Mouse (Mus musculus) G1E (cell line): Measurements from ENCODE around the gene Ube2g2. TPM values are rescaled to one million over a fixed set of nuclear protein-coding genes. Genes with fewer than 3 reads are reported as not detected.

Experiments
- ATAC-seq: 2 replicates; pipeline ENCODE4 v1.8.0; 2016; ENCODE audit warnings: mild to moderate bottlenecking; ENCODE audit not compliant: insufficient number of reproducible peaks, poor library complexity, low FRiP score, severe bottlenecking; ENCODE audit errors: extremely low read depth
- DNase-seq: peaks from one replicate; pipeline ENCODE4 v3.0.0; 2012; ENCODE audit warnings: low spot score
- H3K27me3 ChIP-seq: 2 replicates; pipeline ENCODE4 v1.6.1; 2012; ENCODE audit warnings: mild to moderate bottlenecking, low read length, inconsistent platforms; ENCODE audit not compliant: insufficient read depth
- H3K36me3 ChIP-seq: replicated peaks from 2 replicates; pipeline ENCODE3; 2012; ENCODE audit warnings: mild to moderate bottlenecking, inconsistent platforms
- H3K4me1 ChIP-seq: 2 replicates; pipeline ENCODE4 v1.6.1; 2012; ENCODE audit warnings: low read depth, low read length, inconsistent platforms, mixed read lengths; ENCODE audit not compliant: insufficient read depth
- H3K4me3 ChIP-seq: 2 replicates; pipeline ENCODE4 v1.5.1; 2012; ENCODE audit warnings: low read depth, mild to moderate bottlenecking, inconsistent platforms, low read length, moderate library complexity, mixed read lengths
- H3K9me3 ChIP-seq: replicated peaks from 2 replicates; pipeline ENCODE4 v1.6.1; 2012; ENCODE audit warnings: inconsistent platforms
- CTCF ChIP-seq: IDR thresholded peaks from 2 replicates; pipeline ENCODE4 v1.5.1; 2012; ENCODE audit warnings: low read depth, low read length, inconsistent platforms, mixed read lengths
- GATA1 ChIP-seq: IDR thresholded peaks from 2 replicates; pipeline ENCODE4 v1.6.1; 2012; ENCODE audit warnings: borderline replicate concordance, low read length, inconsistent platforms, mixed read lengths
- GATA2 ChIP-seq: IDR thresholded peaks from 2 replicates; pipeline ENCODE4 v1.6.1; 2012; ENCODE audit warnings: low read depth, low read length, inconsistent platforms, borderline replicate concordance
- POLR2AphosphoS5 ChIP-seq: IDR thresholded peaks from 2 replicates; pipeline ENCODE4 v1.6.1; 2012; ENCODE audit warnings: low read depth, low read length, inconsistent platforms; ENCODE audit not compliant: insufficient replicate concordance
- TAL1 ChIP-seq: conservative IDR thresholded peaks from 2 replicates; pipeline ENCODE4 v1.6.1; 2012; ENCODE audit warnings: low read depth, low read length, inconsistent platforms, mixed read lengths
- polyA plus RNA-seq: library from polyadenylated mRNA; stranded (reverse); fragments of >175 nt; gene quantifications from 2 replicates; pipeline ENCODE4 v1.2.3, GENCODE M21; 2012
- total RNA-seq, 2 experiments: library from RNA; stranded (forward) in 1 of 2; stranded (reverse) in 1 of 2; fragments of 200-1000 nt in 1 of 2; fragments of >200 nt in 1 of 2; fragmentation: Nextera tagmentation in 1 of 2; gene quantifications; 2 replicates each; pipeline ENCODE4 v1.2.3; 2014 to 2017

The Ube2g2 gene
- total and polyA plus RNA-seq, 3 experiments = 20.7 to 35.0 (median 24.5) TPM

DNA sequence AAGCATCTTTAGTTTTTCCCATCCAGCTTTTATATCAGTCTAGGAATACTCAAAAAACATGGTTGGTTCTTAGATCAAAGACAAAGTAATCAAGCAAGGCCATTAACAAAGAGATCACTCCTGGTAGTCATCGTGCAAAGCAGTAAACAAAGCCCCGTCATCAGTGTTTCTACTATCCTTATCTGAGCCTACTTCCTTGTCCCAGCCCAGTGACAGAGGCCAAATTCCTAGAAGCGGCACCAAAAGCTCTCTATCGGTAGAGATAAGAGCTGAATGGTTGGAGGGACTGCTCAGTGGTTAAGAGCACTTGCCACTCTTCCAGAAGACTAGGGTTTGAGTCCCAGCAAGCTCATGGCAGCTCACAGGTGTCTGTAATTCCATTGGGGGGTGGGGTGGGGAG lies 49.4 kb downstream of the Ube2g2 start:
- ATAC-seq (peak; percentile 70), DNase-seq (peak; percentile 30)
- Histone ChIP-seq H3K36me3 (no peaks in the 10 kb centered on the region), H3K4me1 (peaks cover 45% of the 10 kb centered on the region), H3K9me3 (no peaks in the 10 kb centered on the region), H3K27me3 (peaks cover 23% of the 10 kb centered on the region), H3K4me3 (no peak overlapping the region)
- TF ChIP-seq GATA1 (no peak), CTCF (no peak), TAL1 (peak; percentile 52), POLR2AphosphoS5 (no peak)

DNA sequence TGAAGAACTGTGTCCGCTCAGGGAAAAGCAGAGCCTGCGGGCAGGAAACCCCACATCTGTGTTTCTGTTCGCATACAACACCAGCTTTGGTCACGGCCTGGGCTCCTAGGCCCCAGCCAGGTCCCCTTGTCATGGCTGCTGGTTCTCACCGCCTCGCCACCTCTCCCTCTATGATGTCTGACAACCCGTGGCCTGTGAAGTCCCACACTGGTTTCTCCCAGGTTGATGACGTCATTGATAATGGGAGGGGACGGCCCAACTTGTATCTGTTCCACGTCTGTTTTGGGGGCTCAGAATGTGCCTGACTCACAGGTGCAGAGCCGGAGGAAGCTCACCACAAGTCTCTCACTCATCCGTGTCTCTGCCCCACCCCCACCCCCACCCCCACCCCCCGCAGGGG lies 51.7 kb downstream of the Ube2g2 start:
- TF ChIP-seq GATA2 (no peak), POLR2AphosphoS5 (no peak), GATA1 (no peak), TAL1 (no peak), CTCF (no peak)
- peaks cover 47% of the 10 kb centered on the region for H3K4me1 ChIP-seq
- H3K4me3 ChIP-seq = no peak overlapping the region
- no peaks in the 10 kb centered on the region for H3K9me3 ChIP-seq
- no peak for DNase-seq
- H3K27me3 ChIP-seq = peaks cover 32% of the 10 kb centered on the region
- H3K36me3 ChIP-seq = no peaks in the 10 kb centered on the region
- no peak for ATAC-seq

DNA sequence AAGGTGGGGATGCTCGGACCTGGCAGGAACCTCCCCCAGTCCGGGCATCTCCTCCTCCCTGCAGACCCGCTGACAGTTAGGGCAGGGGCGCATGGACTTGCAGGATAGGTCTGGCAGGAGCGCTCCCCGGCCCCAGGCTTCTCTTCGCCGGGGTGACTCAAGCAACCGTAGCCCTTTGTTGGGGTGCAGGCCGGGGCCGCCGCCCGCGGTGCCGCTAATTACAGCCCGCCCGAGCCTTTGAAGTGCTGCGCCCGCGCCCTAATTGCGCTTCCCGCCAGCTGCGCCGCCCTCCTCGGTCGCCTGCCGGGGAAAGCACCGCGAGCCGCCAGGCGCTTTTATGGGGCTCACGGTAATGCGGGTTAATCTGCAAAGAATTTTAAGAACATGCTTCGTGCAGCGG lies 55.5 kb downstream of the Ube2g2 start:
- Histone ChIP-seq H3K4me1 (peaks cover 23% of the 10 kb centered on the region), H3K9me3 (no peaks in the 10 kb centered on the region), H3K27me3 (peaks cover 40% of the 10 kb centered on the region), H3K4me3 (no peak overlapping the region), H3K36me3 (no peaks in the 10 kb centered on the region)
- TF ChIP-seq GATA2 (no peak), GATA1 (no peak), CTCF (no peak), TAL1 (no peak), POLR2AphosphoS5 (no peak)
- DNase-seq (no peak), ATAC-seq (no peak)

GRCm38 (mm10) chr10:77682994-77683393 lies 60.9 kb downstream of the Ube2g2 start:
- ATAC-seq (no peak), DNase-seq (no peak)
- Histone ChIP-seq H3K27me3 (peaks cover 52% of the 10 kb centered on the region), H3K36me3 (no peaks in the 10 kb centered on the region), H3K4me3 (no peak overlapping the region), H3K9me3 (no peaks in the 10 kb centered on the region), H3K4me1 (peaks cover 3% of the 10 kb centered on the region; the same call in 1 of the 2 replicates)
- TF ChIP-seq GATA1 = no peak
- TF ChIP-seq POLR2AphosphoS5 = no peak
- no peak for TF ChIP-seq GATA2
- TF ChIP-seq TAL1 = no peak
- no peak for TF ChIP-seq CTCF

DNA sequence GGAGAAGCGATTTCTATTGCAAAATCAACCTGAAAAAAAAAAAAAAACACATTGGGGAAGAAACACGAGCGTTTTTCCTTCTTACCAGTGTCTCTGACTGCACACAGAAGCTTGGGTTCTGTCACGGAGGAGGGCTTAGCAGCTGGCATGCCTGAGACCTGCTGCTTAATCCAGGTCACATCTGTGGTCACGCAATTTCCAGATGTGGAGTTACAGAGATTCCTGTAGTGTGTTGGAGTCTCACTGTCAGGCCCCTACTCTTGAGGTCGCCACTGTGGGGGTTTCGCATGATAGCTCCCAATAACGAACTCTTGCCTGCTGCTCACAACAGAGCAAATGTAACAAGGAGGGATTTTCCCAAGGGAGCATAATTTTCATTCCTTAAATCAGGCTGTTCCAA lies 62.1 kb downstream of the Ube2g2 start:
- ATAC-seq (no peak), DNase-seq (no peak)
- TF ChIP-seq POLR2AphosphoS5 (no peak), TAL1 (no peak), CTCF (no peak), GATA1 (no peak), GATA2 (no peak)
- Histone ChIP-seq H3K4me1 (peaks cover under 1% of the 10 kb centered on the region; the same call in 1 of the 2 replicates), H3K9me3 (no peaks in the 10 kb centered on the region), H3K4me3 (no peak overlapping the region), H3K36me3 (no peaks in the 10 kb centered on the region), H3K27me3 (peaks cover 56% of the 10 kb centered on the region)

DNA sequence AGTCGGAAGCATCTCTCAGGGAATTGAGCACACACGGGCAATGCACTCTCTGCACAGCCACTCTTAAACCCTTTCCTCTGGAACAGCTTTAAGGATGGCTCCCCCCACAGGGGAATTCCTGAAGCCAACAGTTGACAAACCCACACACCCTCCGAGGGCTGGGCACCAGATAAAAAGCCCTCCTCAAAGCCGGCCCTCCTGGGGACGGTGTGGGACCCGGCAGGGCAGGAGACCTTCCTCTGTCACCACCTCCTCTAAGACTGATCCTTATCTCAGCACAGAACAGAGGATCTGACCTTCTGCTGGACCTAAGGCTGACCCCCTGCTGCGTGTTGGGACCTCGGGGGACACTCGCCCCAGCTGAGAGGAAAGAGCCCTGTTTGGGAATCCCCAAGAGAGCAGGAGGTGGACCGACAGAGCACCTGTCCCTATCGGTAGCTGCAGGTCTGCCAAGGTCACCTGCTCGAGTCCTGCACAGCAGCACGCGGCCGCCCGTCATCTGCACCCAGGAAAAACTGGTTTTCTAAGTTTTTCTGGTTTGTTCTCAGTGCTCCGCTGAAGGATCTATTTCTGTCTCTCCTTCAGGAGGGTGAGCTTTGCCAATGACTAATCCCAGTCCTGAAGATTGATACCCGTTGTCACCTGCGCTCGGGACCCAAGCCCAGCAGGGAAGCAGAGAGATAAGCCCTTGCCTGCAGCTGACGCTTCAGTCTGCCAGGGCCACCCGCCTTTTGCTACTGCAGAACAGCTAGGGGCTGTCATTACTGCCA lies 64.0 kb downstream of the Ube2g2 start, which contains the start of gene Tspear:
TSS of gene Tspear (plus strand) at position 675 of the 770 bp plus-strand sequence.
- TF ChIP-seq POLR2AphosphoS5 = no peak
- TF ChIP-seq TAL1 = no peak
- TF ChIP-seq GATA1 = no peak
- no peak for TF ChIP-seq CTCF
- TF ChIP-seq GATA2 = no peak
- Histone ChIP-seq H3K4me1 (no peaks in the 10 kb centered on the region; the same call in none of the 2 replicates), H3K9me3 (no peaks in the 10 kb centered on the region), H3K27me3 (peaks cover 67% of the 10 kb centered on the region), H3K4me3 (no peak within 1 kb of the TSS), H3K36me3 (no peaks in the 10 kb centered on the region)
- ATAC-seq (no peak), DNase-seq (no peak)
